Mouse (Mus musculus): ENCODE measurements around the gene Acap2.

DNA sequence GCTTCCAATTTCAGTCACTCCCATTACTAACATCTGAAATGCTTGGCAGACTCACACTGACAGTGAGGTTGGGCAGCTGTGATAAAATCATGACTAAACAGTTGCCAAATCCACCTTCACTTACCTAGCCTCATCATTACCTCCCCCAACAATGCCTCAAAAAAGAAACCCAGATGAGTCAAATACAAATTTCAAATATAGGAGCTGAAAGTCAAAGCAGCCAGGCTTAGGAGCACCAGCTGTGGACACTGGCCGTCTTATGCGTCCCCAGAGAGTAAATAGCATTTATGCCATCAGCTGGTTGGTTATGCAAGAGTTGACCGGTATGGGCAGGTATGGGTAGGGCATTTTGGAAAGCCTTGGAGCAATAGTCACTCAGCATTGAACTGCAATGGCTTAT is 48.4 kb upstream of the Acap2 start:
- TF ChIP-seq CTCF (IDR thresholded peaks at IDR 0.05; ENCODE audit: low read depth, low read length): no peak
- no peak for TF ChIP-seq GATA1 (IDR thresholded peaks at IDR 0.05; ENCODE audit: borderline replicate concordance, low read length)
- no peak for TF ChIP-seq TAL1 (conservative IDR thresholded peaks at IDR 0.05; ENCODE audit: low read depth, low read length)
- no peak for TF ChIP-seq POLR2AphosphoS5 (IDR thresholded peaks at IDR 0.05; ENCODE audit: insufficient replicate concordance, low read depth, low read length)

Data from G1E (cell line).